Mouse (Mus musculus) forebrain, embryonic 15.5 days (tissue): ENCODE results near the gene Fibin. TPM values are rescaled to one million over a fixed set of nuclear protein-coding genes. Genes with fewer than 3 reads are reported as not detected.

Experiments
- ATAC-seq: fragments of 200-750 bp; cut with Nextera tagmentation; replicated peaks from 2 replicates; pipeline ENCODE4 v1.8.0; 2017; ENCODE audit warnings: mild to moderate bottlenecking, moderate TSS enrichment, moderate library complexity
- H3K27ac ChIP-seq: fragments of 300-500 bp; sonication (generic); replicated peaks from 2 replicates; pipeline ENCODE4 v1.5.1; 2015; ENCODE audit warnings: mild to moderate bottlenecking, inconsistent platforms
- H3K27me3 ChIP-seq: fragments of 300-500 bp; sonication (generic); 2 replicates; pipeline ENCODE4 v1.6.1; 2015; ENCODE audit warnings: inconsistent platforms
- H3K36me3 ChIP-seq: fragments of 300-500 bp; sonication (generic); 2 replicates; pipeline ENCODE4 v1.6.1; 2015; ENCODE audit warnings: mild to moderate bottlenecking, inconsistent platforms
- H3K4me1 ChIP-seq: fragments of 300-500 bp; sonication (generic); 2 replicates; pipeline ENCODE4 v1.6.1; 2015; ENCODE audit warnings: inconsistent platforms
- H3K4me2 ChIP-seq: fragments of 300-500 bp; sonication (generic); replicated peaks from 2 replicates; pipeline ENCODE4 v1.6.1; 2015; ENCODE audit warnings: mild to moderate bottlenecking, inconsistent platforms
- H3K4me3 ChIP-seq: fragments of 300-500 bp; sonication (generic); 2 replicates; pipeline ENCODE4 v1.5.1; 2015; ENCODE audit warnings: mild to moderate bottlenecking, inconsistent platforms
- H3K9ac ChIP-seq: fragments of 300-500 bp; sonication (generic); replicated peaks from 2 replicates; pipeline ENCODE4 v1.6.1; 2015; ENCODE audit warnings: mild to moderate bottlenecking, inconsistent platforms
- H3K9me3 ChIP-seq: fragments of 300-500 bp; sonication (generic); 2 replicates; pipeline ENCODE4 v1.6.1; 2016; ENCODE audit warnings: inconsistent platforms
- WGBS: fragments of 180-500 bp; shearing (Covaris S2); methylation state at CpG from one replicate; pipeline ENCODE4 v1.1.7; 2015; ENCODE audit warnings: mixed read lengths; 5-methylcytosine and 5-hydroxymethylcytosine counted together
- polyA plus RNA-seq: library from polyadenylated mRNA; unstranded; fragments of >200 nt; fragmentation: Nextera tagmentation; extraction: Ambion mirVana; gene quantifications from 2 replicates; pipeline ENCODE4 v1.2.1, GENCODE M21; 2015

Gene Fibin
- polyA plus RNA-seq, 1 experiment from 2014 or later, result 1.9 TPM

- 80% methylated on average over 5 of the region's 5 CpGs for WGBS
- no peaks in the 10 kb centered on the region for H3K27me3 ChIP-seq
- no peaks in the 10 kb centered on the region for H3K9me3 ChIP-seq
- peaks cover 7% of the 10 kb centered on the region; the same call in 1 of the 2 replicates for H3K4me1 ChIP-seq
- H3K9ac ChIP-seq, result no peak overlapping the region
- no peak overlapping the region for H3K4me3 ChIP-seq
- ATAC-seq, result no peak
- H3K4me2 ChIP-seq, result no peak overlapping the region
- no peak overlapping the region for H3K27ac ChIP-seq
- H3K36me3 ChIP-seq, result no peaks in the 10 kb centered on the region
Measured at GRCm38 (mm10) chr2:110353302-110353970, 9.5 kb downstream of the Fibin start.

- Histone ChIP-seq H3K27me3 (no peaks in the 10 kb centered on the region), H3K4me1 (peaks cover 7% of the 10 kb centered on the region; the same call in 1 of the 2 replicates), H3K4me3 (no peak overlapping the region), H3K9ac (no peak overlapping the region), H3K9me3 (no peaks in the 10 kb centered on the region), H3K27ac (no peak overlapping the region), H3K4me2 (no peak overlapping the region), H3K36me3 (no peaks in the 10 kb centered on the region)
- WGBS, result 25% methylated on average over 5 of the region's 5 CpGs
- ATAC-seq, result 0 out of 2 replicates have a peak, but pooled peaks have one; percentile 51
Measured at GRCm38 (mm10) chr2:110351843-110352251, 11.1 kb downstream of the Fibin start.

GRCm38 (mm10) chr2:110351406-110351805 lies 11.6 kb downstream of the Fibin start:
- no peaks in the 10 kb centered on the region for H3K36me3 ChIP-seq
- H3K4me1 ChIP-seq, result peaks cover 7% of the 10 kb centered on the region; the same call in 1 of the 2 replicates
- no peak overlapping the region for H3K27ac ChIP-seq
- ATAC-seq, result no peak
- no peak overlapping the region for H3K4me3 ChIP-seq
- no peak overlapping the region for H3K9ac ChIP-seq
- no peaks in the 10 kb centered on the region for H3K27me3 ChIP-seq
- no peak overlapping the region for H3K4me2 ChIP-seq
- H3K9me3 ChIP-seq, result no peaks in the 10 kb centered on the region
- 33% methylated on average over 1 of the region's 1 CpGs for WGBS

GRCm38 (mm10) chr2:110328953-110329352 lies 34.0 kb downstream of the Fibin start:
- no peaks in the 10 kb centered on the region for H3K9me3 ChIP-seq
- ATAC-seq, result no peak
- H3K27me3 ChIP-seq, result no peaks in the 10 kb centered on the region
- H3K4me3 ChIP-seq, result no peak overlapping the region
- H3K4me2 ChIP-seq, result no peak overlapping the region
- no peak overlapping the region for H3K9ac ChIP-seq
- H3K36me3 ChIP-seq, result no peaks in the 10 kb centered on the region
- no peaks in the 10 kb centered on the region for H3K4me1 ChIP-seq
- H3K27ac ChIP-seq, result no peak overlapping the region

- Histone ChIP-seq H3K4me3 (no peak overlapping the region), H3K9ac (no peak overlapping the region), H3K4me1 (no peaks in the 10 kb centered on the region), H3K27me3 (no peaks in the 10 kb centered on the region), H3K4me2 (no peak overlapping the region), H3K36me3 (no peaks in the 10 kb centered on the region), H3K9me3 (no peaks in the 10 kb centered on the region), H3K27ac (no peak overlapping the region)
- no peak for ATAC-seq
- 86% methylated on average over 4 of the region's 4 CpGs for WGBS
Measured at GRCm38 (mm10) chr2:110319949-110320348, 43.0 kb downstream of the Fibin start.

GRCm38 (mm10) chr2:110319266-110319665 lies 43.7 kb downstream of the Fibin start:
- 83% methylated on average over 1 of the region's 1 CpGs for WGBS
- no peaks in the 10 kb centered on the region for H3K36me3 ChIP-seq
- H3K9ac ChIP-seq, result no peak overlapping the region
- H3K27me3 ChIP-seq, result no peaks in the 10 kb centered on the region
- no peak overlapping the region for H3K4me3 ChIP-seq
- no peak overlapping the region for H3K4me2 ChIP-seq
- ATAC-seq, result no peak
- no peaks in the 10 kb centered on the region for H3K9me3 ChIP-seq
- no peaks in the 10 kb centered on the region for H3K4me1 ChIP-seq
- no peak overlapping the region for H3K27ac ChIP-seq

GRCm38 (mm10) chr2:110318719-110319118 lies 44.3 kb downstream of the Fibin start:
- no peaks in the 10 kb centered on the region for H3K9me3 ChIP-seq

GRCm38 (mm10) chr2:110316116-110316883 lies 46.7 kb downstream of the Fibin start:
- Histone ChIP-seq H3K27ac (no peak overlapping the region), H3K36me3 (no peaks in the 10 kb centered on the region), H3K4me3 (no peak overlapping the region), H3K9me3 (no peaks in the 10 kb centered on the region), H3K9ac (no peak overlapping the region), H3K27me3 (no peaks in the 10 kb centered on the region), H3K4me2 (no peak overlapping the region), H3K4me1 (no peaks in the 10 kb centered on the region)
- WGBS, result 45% methylated on average over 3 of the region's 3 CpGs
- ATAC-seq, result no peak

More at GRCm38 (mm10) chr2:110318719-110319118, 44.3 kb downstream of the Fibin start:
- ATAC-seq, result no peak
- 90% methylated on average over 1 of the region's 1 CpGs for WGBS
- Histone ChIP-seq H3K9ac (no peak overlapping the region), H3K36me3 (no peaks in the 10 kb centered on the region), H3K27me3 (no peaks in the 10 kb centered on the region), H3K4me1 (no peaks in the 10 kb centered on the region), H3K4me2 (no peak overlapping the region), H3K4me3 (no peak overlapping the region), H3K27ac (no peak overlapping the region)

GRCm38 (mm10) chr2:110314509-110315155 lies 48.4 kb downstream of the Fibin start, which contains the start of gene Bbox1:
Gene Bbox1 (minus strand): TSS chr2:110314560.
- Histone ChIP-seq H3K27me3 (no peaks in the 10 kb centered on the region), H3K4me3 (no peak within 1 kb of the TSS), H3K9ac (no peak within 1 kb of the TSS), H3K4me2 (no peak within 1 kb of the TSS), H3K27ac (no peak within 1 kb of the TSS), H3K9me3 (no peaks in the 10 kb centered on the region), H3K4me1 (no peaks in the 10 kb centered on the region), H3K36me3 (no peaks in the 10 kb centered on the region)
- 83% methylated on average over 6 of the region's 6 CpGs for WGBS
- ATAC-seq, result no peak

GRCm38 (mm10) chr2:110314074-110314473 lies 48.9 kb downstream of the Fibin start:
- no peaks in the 10 kb centered on the region for H3K36me3 ChIP-seq
- H3K9ac ChIP-seq, result no peak overlapping the region
- no peak overlapping the region for H3K4me3 ChIP-seq
- no peaks in the 10 kb centered on the region for H3K27me3 ChIP-seq
- ATAC-seq, result no peak
- H3K4me2 ChIP-seq, result no peak overlapping the region
- H3K27ac ChIP-seq, result no peak overlapping the region
- WGBS, result 93% methylated on average over 5 of the region's 5 CpGs
- no peaks in the 10 kb centered on the region for H3K4me1 ChIP-seq
- H3K9me3 ChIP-seq, result no peaks in the 10 kb centered on the region

- ATAC-seq, result no peak
- WGBS, result 50% methylated on average over 2 of the region's 2 CpGs
- Histone ChIP-seq H3K27me3 (no peaks in the 10 kb centered on the region), H3K4me3 (no peak overlapping the region), H3K4me2 (no peak overlapping the region), H3K9me3 (no peaks in the 10 kb centered on the region), H3K27ac (no peak overlapping the region), H3K9ac (no peak overlapping the region), H3K4me1 (no peaks in the 10 kb centered on the region), H3K36me3 (no peaks in the 10 kb centered on the region)
Measured at GRCm38 (mm10) chr2:110313305-110313824, 49.6 kb downstream of the Fibin start.
